Mouse (Mus musculus): ENCODE measurements at regions not wholly inside any gene's neighbourhood (a gene's known extent, or its start where the extent isn't known, plus 50 kb on each side); places are given as distances from the start of the nearest gene placed in this dataset.

- no peak for TF ChIP-seq POLR2A (IDR thresholded peaks at IDR 0.05; ENCODE audit: low read depth, low read length)
- TF ChIP-seq CTCF (conservative IDR thresholded peaks at IDR 0.05; ENCODE audit: insufficient read depth, insufficient read length, low read depth, low read length) = no peak
Observed at GRCm38 (mm10) chr8:57242301-57242700, 78.5 kb upstream of the Hand2 start.

Data from kidney, adult 2 months (tissue).